Mouse (Mus musculus) C2C12 (cell line): ENCODE measurements at regions not wholly inside any gene's neighbourhood (a gene's known extent, or its start where the extent isn't known, plus 50 kb on each side); places are given as distances from the start of the nearest gene placed in this dataset.

Source experiments
- CEBPB ChIP-seq: IDR thresholded peaks from one replicate; pipeline ENCODE4 v1.6.1; 2011; ENCODE audit warnings: low read depth, mild to moderate bottlenecking, control low read depth, moderate library complexity
- CTCF ChIP-seq: IDR thresholded peaks from one replicate; pipeline ENCODE4 v1.5.1; 2011; ENCODE audit not compliant: control insufficient read depth, insufficient read depth, insufficient read length
- FOSL1 ChIP-seq: IDR thresholded peaks from one replicate; pipeline ENCODE4 v1.8.0; 2011; ENCODE audit warnings: mild to moderate bottlenecking, low read length; ENCODE audit not compliant: poor library complexity, insufficient read depth, severe bottlenecking
- MAX ChIP-seq: IDR thresholded peaks from one replicate; pipeline ENCODE4 v1.6.1; 2011; ENCODE audit warnings: mild to moderate bottlenecking, control low read depth
- MYOD1 ChIP-seq: IDR thresholded peaks from one replicate; pipeline ENCODE4 v1.6.1; 2011; ENCODE audit warnings: low read depth; ENCODE audit not compliant: control insufficient read depth, insufficient read length
- MYOG ChIP-seq: IDR thresholded peaks from one replicate; pipeline ENCODE4 v1.6.1; 2011; ENCODE audit not compliant: control insufficient read depth, insufficient read length; ENCODE audit errors: extremely low read depth
- USF1 ChIP-seq: IDR thresholded peaks from one replicate; pipeline ENCODE4 v1.6.1; 2011; ENCODE audit warnings: low read depth, mild to moderate bottlenecking, control low read depth, moderate library complexity

DNA sequence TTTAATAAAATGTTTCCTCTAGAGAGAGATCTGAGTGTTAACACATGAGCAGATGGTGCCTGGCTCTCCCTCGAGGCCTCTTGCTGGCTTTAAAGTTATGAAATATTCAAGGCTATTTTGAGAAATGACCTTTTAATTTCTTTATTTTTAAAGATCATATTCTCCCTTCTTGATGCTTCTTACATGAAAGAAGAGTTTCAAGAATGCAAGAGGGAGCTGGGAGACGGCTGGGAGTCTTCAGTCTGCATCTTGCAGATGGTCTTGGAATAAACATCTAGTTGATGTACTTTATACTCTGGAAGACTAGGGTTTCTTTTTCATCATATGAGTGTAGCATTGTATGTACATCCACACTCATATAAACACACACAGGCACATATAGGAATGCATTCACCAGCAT, 189.0 kb downstream of the Zfp619 start:
- TF ChIP-seq CTCF (no peak), MAX (no peak), MYOG (no peak), USF1 (no peak), MYOD1 (no peak), CEBPB (no peak), FOSL1 (no peak)
